Mouse (Mus musculus) forebrain, postnatal 0 days (tissue): Measurements from ENCODE around the gene Pak1. TPM values are rescaled to one million over a fixed set of nuclear protein-coding genes. Genes with fewer than 3 reads are reported as not detected.

Experiments used
- ATAC-seq: fragments of 200-750 bp; cut with Nextera tagmentation; 2 replicates; pipeline ENCODE4 v1.8.0; 2017; ENCODE audit warnings: mild to moderate bottlenecking, moderate library complexity
- DNase-seq: peaks from one replicate; pipeline ENCODE4 v3.0.0-alpha.2; 2015
- H3K27ac ChIP-seq: fragments of 300-500 bp; sonication (generic); 2 replicates; pipeline ENCODE4 v1.5.1; 2014; ENCODE audit warnings: low read depth, mild to moderate bottlenecking, antibody characterized with exemption, low read length, moderate library complexity, mixed read lengths
- H3K27me3 ChIP-seq: fragments of 300-500 bp; sonication (generic); 2 replicates; pipeline ENCODE4 v1.6.1; 2014; ENCODE audit warnings: mild to moderate bottlenecking, low read length, mixed read lengths; ENCODE audit not compliant: insufficient read depth
- H3K36me3 ChIP-seq: fragments of 300-500 bp; sonication (generic); 2 replicates; pipeline ENCODE4 v1.6.1; 2014; ENCODE audit warnings: mild to moderate bottlenecking, moderate library complexity; ENCODE audit not compliant: insufficient read depth
- H3K4me1 ChIP-seq: fragments of 300-500 bp; sonication (generic); 2 replicates; pipeline ENCODE4 v1.6.1; 2014; ENCODE audit warnings: antibody characterized with exemption; ENCODE audit not compliant: insufficient read depth
- H3K4me2 ChIP-seq: fragments of 300-500 bp; sonication (generic); 2 replicates; pipeline ENCODE4 v1.6.1; 2014; ENCODE audit warnings: low read depth, mild to moderate bottlenecking, moderate library complexity
- H3K4me3 ChIP-seq: fragments of 300-500 bp; sonication (generic); 2 replicates; pipeline ENCODE4 v1.5.1; 2014; ENCODE audit warnings: low read depth, low read length, mixed read lengths
- H3K9ac ChIP-seq: fragments of 300-500 bp; sonication (generic); 2 replicates; pipeline ENCODE4 v1.6.1; 2014; ENCODE audit warnings: mild to moderate bottlenecking
- H3K9me3 ChIP-seq: fragments of 300-500 bp; sonication (generic); 2 replicates; pipeline ENCODE4 v1.6.1; 2016; ENCODE audit warnings: low read length
- CTCF ChIP-seq: sonication (generic); IDR thresholded peaks from 2 replicates; pipeline ENCODE4 v1.5.1; 2016; ENCODE audit warnings: antibody characterized with exemption, control low read depth, low read depth
- WGBS: fragments of 180-500 bp; shearing (Covaris S2); extraction: QIAGEN DNeasy Blood & Tissue Kit; methylation state at CpG from one replicate; pipeline ENCODE4 v1.1.7; 2014; 5-methylcytosine and 5-hydroxymethylcytosine counted together
- polyA plus RNA-seq: library from polyadenylated mRNA; unstranded; fragments of >200 nt; fragmentation: Nextera tagmentation; extraction: Ambion mirVana; gene quantifications from 2 replicates; pipeline ENCODE4 v1.2.1, GENCODE M21; 2015
- total RNA-seq: library from RNA; depleted of rRNA; stranded (reverse); fragments of >200 nt; gene quantifications from 2 replicates; pipeline ENCODE4 v1.2.3, GENCODE M21; 2014; rRNA removed

The Pak1 gene
- total and polyA plus RNA-seq, 2 experiments from 2014 or later: 135 to 186 TPM

- H3K4me2 ChIP-seq: no peak overlapping the region
- 82% methylated on average over 1 of the region's 1 CpGs for whole genome bisulfite sequencing
- H3K9me3 ChIP-seq: no peaks in the 10 kb centered on the region
- H3K27me3 ChIP-seq: no peaks in the 10 kb centered on the region
- no peak overlapping the region for H3K9ac ChIP-seq
- no peak for TF ChIP-seq CTCF
- no peaks in the 10 kb centered on the region for H3K36me3 ChIP-seq
- H3K27ac ChIP-seq: no peak overlapping the region
- ATAC-seq (no peak), DNase-seq (no peak)
- H3K4me1 ChIP-seq: no peaks in the 10 kb centered on the region
- H3K4me3 ChIP-seq: no peak overlapping the region
Measured at GRCm38 (mm10) chr7:97944485-97944884, 156.1 kb downstream of the Pak1 start.

Other genes starting within 250 kb of the Pak1 start
- 25.7 and 37.0 TPM in 2 replicates for gene Aamdc, start 209.0 kb upstream of the Pak1 start, total RNA-seq
- gene Aamdc, start 209.0 kb upstream of the Pak1 start, polyA plus RNA-seq: 56.6 and 59.3 TPM in 2 replicates
- gene Rsf1, start 208.7 kb upstream of the Pak1 start, total RNA-seq: 19.7 and 27.8 TPM in 2 replicates
- 13.7 and 22.1 TPM in 2 replicates for gene Rsf1, start 208.7 kb upstream of the Pak1 start, polyA plus RNA-seq
- gene Clns1a, start 91.9 kb upstream of the Pak1 start, total RNA-seq: 107 and 110 TPM in 2 replicates
- gene Clns1a, start 91.9 kb upstream of the Pak1 start, polyA plus RNA-seq: 178 and 200 TPM in 2 replicates
- 8.3 and 8.4 TPM in 2 replicates for gene Aqp11, start 50.3 kb upstream of the Pak1 start, total RNA-seq
- 16.6 and 22.4 TPM in 2 replicates for gene Aqp11, start 50.3 kb upstream of the Pak1 start, polyA plus RNA-seq
- gene Gdpd4, start 131.4 kb downstream of the Pak1 start, total RNA-seq: not detected in 2 replicates
- gene Gdpd4, start 131.4 kb downstream of the Pak1 start, polyA plus RNA-seq: 0.04 and 0.06 TPM in 2 replicates